Mouse (Mus musculus) common myeloid progenitor, adult 5-6 weeks (primary cell): ENCODE results near the gene Ndufa7. TPM values are rescaled to one million over a fixed set of nuclear protein-coding genes. Genes with fewer than 3 reads are reported as not detected.
"Not testable (repeated sequence)": the region's sequence is repeated elsewhere in the genome, so short reads cannot be mapped to it uniquely, and the experiment has no call there.

Experiments used
- ATAC-seq: replicated peaks from 2 replicates; pipeline ENCODE4 v1.8.0; 2016; ENCODE audit warnings: low read depth, mild to moderate bottlenecking, moderate TSS enrichment, inconsistent platforms; ENCODE audit not compliant: poor library complexity, severe bottlenecking
- total RNA-seq: library from RNA; stranded (forward); fragments of 200-1000, 187-1606 nt; gene quantifications from 2 replicates; pipeline ENCODE4 v1.2.3, GENCODE M21; 2017

Ndufa7 gene
- total RNA-seq, 1 experiment from 2014 or later = 107 TPM

DNA sequence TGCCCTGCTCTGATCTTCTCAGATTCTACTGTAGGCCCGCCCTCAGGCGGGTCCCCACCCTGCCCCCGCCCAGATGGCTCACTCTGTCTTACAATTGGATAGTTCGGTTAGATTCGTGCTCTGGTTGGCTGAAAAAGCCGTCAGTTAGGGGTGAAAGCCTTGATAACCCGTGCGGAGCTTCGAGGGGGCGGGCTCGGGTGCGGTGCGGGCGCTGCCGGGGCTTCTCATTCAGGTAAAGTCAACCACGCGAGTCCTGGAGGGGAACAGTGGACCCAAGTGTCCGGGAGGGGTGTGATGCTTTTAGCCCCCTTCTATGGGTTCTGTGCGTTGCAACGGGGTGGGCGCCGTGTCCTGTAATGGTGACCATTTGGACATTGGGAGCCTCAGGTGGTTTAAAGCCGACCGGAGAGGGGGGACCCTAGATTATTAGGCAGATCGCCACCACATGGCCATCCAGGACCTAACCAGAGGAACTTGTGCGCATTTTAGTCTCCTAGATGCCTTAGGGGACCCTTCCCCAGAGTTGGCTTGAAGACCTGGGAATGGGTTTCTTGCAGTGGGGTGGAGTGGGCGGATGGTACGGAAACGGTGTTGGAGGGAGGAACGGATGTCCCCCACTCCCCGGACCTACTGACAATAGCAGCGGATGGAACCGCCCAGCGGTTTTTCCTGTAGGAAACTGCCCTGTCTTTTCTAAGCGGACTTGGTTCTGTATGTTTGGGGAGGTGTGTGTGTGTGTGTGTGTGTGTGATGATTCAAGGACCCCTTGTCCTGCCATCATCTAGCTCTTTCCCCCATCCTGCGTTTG lies 13.8 kb upstream of the Ndufa7 start, which contains the start of gene Kank3:
Gene Kank3 (plus strand): TSS at position 186 of the 808 bp plus-strand sequence.
- ATAC-seq = peak; percentile 98

DNA sequence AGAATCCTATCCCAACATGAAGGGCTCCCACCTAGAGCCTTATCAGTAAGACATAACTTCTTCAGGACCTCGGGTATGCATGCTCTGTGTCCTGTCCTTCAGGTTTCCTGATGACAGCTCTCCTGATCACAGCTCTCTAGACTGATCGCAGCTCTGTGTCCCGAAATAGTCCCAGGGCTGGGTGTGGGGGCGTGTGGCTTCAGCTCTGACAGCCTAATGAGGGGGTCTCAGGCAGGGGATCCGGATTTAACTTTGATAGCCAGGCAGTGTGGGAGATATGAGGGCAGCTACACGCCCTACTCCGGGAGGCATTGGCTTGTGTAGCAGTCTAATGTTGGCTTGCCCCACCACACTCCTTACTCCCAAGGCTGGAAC lies 13.2 kb upstream of the Ndufa7 start:
- 0 out of 2 replicates have a peak, but pooled peaks have one; percentile 10 for ATAC-seq

DNA sequence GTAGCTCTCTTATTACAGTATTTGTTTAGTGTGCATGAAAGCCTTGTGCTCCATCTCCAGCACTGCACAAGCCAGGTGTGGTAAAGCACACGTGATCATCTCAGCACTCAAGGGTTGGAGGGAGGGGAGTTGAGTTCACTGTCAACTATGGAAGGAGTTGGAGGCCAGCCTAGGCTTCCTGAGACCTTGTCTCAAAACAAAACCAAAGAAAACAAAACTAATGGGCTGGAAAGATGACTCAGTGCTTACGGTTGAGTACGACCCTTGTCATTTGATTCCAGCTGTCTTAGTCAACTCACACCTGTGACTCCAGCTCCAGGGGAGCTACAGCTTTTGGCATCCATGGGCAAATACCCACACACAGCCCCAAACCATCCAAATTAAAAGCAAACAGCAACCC lies 11.9 kb upstream of the Ndufa7 start:
- no peak for ATAC-seq

DNA sequence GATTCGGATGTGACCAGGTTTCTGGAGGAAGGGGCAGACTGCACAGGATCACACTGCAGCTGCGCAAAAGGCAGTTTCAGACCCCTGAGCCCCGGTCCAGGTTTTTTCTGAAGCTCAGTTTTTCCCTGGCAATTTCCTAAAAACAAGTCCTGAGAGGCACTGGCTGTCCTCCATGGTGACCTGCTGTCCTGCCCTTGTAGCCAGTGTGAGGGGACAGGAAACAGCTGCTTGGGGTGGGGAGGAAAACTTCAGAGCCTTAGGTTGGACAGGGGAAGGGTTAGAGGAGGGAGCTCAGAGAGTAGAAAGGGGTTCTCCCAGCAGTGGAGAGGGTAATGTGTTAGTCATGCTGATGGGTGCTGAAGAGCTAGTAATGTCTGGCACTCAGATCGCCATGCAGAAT lies 11.4 kb upstream of the Ndufa7 start:
- ATAC-seq = no peak

DNA sequence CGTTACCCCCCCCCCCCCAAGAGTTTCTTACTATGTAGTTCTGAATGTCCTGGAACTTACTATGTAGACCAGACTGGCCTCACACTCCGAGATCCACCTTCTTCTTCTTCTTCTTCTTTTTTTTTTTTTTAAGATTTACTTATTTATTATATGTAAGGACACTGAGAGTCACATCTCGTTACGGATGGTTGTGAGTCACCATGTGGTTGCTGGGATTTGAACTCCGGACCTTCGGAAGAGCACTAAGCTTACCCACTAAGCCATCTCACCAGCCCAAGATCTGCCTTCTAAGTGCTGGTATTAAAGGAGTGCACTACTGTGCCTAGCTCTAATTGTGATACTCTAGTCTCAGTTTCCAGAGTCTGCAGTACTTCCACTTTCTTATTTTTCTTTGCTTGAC lies 9.0 kb upstream of the Ndufa7 start:
- no peak for ATAC-seq

DNA sequence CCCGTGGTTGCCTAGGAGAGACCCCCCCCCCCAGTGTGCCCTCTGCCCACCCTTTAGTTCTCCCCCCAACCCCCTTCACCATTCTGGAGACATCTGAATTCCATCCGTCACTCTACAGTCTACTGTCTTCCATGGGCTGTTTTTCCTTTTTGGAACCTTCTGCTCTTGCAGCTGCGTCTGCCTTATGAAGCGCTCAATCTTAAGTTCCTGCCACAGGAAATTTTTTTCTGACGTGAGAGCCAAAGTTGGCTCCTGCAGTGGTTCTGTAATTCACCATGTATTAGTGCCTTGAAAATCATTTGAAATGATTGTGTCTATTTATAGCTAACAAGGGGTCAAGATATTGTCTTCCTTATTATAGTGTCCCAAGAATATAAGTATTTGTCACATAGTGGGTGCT lies 7.8 kb upstream of the Ndufa7 start:
- no peak for ATAC-seq

DNA sequence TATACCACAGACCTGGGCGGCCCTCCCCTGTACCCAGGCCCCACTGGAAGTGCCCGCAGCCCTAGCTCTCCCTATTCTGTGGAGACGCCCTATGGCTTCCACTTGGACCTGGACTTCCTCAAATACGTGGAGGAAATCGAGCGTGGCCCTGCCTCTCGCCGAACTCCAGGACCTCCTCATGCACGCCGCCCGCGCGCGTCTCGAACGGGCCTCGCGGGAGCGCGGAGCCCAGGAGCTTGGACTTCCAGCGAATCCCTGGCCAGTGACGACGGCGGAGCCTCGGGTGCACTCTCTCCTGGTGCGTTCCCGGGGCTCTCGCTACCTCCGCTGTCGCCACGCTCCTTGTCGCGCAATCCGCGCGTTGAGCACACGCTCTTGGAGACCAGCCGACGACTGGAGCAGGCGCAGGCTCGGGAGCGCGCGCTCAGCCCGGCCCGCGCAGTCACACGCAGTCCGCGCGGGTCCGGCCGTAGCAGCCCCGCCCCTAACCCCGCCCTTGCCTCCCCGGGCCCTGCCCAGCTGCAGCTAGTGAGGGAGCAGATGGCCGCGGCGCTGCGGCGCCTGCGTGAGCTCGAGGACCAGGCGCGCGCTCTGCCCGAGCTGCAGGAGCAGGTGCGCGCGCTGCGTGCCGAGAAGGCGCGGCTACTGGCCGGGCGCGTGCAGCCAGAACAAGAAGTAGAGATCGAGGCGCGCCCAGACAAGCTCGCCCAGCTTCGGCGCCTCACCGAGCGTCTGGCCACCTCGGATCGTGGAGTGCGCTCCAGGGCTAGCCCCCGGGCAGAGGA lies 7.0 kb upstream of the Ndufa7 start:
- ATAC-seq = peak; percentile 85

DNA sequence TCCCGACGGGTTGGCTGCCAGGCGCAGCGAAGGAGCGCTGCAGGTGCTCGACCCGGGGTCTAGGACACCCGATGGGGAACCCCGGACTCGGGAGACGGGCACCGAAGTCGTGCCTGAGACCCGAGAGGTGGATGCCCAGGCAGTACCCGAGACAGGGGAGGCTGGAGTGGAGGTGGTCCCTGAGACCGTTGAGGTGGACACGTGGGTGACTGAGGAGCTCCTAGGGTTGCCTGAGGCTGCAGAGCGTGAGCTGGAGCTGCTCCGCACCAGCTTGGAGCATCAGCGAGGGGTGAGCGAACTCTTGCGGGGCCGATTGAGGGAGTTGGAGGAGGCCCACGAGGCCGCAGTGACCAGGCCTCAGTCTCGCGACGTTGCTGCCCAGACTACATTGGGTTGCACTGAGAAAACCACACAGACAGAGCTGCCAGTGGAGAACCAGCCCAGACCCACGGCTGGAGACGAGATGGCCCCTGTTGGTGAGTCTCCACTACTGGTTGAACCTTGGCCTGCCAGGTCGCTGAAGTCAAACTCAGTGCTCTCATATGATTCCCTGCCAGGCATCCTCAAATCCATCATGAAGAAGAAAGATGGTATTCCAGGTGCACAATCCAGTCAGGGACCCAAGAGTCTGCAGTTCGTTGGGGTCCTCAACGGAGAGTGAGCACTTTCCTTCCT lies 6.3 kb upstream of the Ndufa7 start:
- peak; percentile 23 for ATAC-seq

DNA sequence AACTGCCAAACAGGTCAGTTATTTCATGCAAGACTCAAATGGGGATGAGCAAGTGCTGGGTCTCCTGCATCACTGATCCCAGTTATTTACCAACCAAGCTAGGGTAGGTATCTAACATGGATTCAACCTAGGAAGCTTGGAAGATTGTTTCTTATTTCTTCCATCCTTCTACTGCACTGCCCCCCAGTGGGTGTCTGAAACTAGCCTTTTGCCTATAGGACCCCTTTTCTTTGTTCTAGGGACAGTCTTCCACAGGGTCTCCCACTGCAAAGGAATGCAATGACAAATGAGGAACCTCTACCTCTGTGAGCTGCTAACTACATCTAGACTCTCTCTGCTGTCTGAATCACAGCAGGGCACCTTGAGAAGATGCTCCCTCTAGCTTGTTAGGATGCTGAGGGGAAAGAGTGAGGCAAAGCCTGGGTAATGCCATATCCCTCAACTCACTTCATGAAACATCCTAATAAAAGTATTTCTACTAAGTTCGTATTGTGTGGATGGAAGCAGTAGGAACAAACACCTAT lies 1.9 kb upstream of the Ndufa7 start:
- no peak for ATAC-seq

DNA sequence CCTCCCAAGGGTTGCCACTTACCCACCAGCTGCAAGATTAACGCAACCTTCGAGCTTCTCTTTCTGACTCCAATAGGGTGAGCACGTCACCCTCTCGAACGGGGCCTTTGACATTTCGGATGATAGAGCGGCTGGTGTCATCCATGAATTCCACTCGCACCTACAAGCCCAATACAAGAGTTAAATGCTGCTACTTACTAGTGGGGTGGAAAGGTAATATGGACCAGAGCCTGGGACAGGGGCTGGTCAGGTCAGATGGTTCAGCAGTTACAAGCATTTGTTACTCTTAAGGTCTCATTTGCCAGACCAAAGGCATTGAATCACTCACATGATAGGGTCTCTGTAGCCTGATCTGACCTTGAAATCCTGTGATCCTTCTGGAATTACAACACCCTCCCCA lies 1.2 kb upstream of the Ndufa7 start:
- ATAC-seq = not testable (repeated sequence)

DNA sequence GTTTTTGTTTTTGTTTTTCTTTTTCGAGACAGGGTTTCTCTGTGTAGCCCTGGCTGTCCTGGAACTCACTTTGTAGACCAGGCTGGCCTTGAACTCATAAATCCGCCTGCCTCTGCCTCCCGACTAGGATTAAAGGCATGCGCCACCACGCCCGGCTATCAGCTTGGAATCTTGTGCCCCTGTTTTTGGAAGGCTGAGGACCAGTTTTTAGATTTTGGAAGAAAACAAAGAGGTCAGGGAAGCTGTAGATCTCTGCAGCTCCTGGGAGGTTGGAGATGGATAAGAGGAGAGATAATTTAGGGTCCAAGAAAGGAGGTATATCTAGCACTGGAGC lies 592 bp downstream of the Ndufa7 start:
- not testable (repeated sequence) for ATAC-seq

DNA sequence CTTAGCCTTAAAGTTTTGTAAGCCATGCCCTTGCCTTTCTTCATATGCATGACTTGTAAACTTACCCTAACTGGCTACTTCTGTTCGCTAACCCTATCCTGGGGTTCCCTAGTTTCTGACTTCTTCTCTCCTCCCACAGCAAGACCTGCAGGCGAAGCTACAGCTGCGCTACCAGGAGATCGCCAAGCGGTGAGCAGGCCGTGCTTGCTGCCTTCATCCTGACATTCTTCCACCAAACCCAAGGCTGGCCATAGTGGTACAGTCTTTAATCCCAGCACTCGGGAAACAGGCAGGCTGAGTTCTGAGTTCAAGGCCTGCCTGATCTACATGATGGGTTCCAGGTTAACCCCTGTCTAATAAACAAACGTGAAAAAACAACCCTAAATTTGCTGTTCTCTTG lies 1.1 kb downstream of the Ndufa7 start:
- no peak for ATAC-seq

DNA sequence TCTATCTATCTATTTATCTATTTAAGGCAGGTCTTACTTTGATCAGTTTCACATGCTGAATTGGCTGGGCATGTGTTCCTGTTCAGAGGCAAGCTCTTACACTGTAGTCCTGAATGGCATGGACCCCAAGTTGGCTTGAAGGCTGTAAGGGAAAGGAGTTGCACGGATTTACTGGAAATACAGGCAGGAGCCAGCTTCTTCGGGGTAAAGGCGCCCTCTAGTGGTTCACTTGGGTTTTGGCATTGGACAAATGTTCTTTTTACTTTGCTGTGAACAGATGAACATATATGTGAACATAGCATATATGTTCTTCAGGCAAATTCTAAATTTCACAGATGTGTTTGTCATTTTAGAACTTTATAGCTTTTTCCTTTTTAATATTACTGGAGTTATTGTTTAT lies 2.5 kb downstream of the Ndufa7 start:
- ATAC-seq = peak; percentile 57

DNA sequence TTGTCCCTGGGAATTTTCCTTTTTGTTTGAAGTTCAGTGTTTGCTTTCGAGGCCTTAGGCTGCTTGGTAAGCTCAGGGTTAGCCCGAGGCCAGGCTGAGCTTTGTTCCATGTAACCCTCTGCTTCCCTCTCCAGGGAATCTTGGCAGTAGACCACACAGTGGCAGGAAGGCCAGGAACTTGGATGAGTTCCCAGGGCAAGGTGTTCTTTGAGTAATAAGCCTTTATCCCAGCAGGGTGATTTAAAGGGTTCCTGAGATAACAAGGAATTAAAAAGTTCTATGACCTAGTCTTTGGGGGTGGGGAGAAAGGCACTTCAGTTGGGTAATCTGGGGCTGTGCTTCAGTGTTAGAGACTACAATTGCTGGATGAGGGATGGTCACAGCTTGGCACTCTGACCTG lies 4.5 kb downstream of the Ndufa7 start:
- no peak for ATAC-seq

DNA sequence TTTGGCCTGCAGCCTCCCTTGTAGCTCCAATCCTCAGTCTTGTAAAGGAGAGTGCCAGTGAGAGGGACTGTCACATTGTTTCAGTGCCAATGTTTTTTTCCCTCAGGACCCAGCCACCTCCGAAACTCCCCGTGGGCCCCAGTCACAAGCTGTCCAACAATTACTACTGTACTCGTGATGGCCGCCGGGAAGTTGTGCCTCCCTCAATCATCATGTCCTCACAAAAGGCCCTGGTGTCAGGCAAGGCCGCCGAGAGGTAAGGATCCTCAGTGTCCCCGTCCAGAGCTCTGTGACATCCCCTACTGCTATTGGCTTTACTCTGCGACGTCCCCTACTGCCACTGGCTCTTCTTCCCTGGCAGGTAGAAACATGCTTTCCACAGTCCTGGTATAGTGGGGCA lies 5.2 kb downstream of the Ndufa7 start:
- no peak for ATAC-seq

DNA sequence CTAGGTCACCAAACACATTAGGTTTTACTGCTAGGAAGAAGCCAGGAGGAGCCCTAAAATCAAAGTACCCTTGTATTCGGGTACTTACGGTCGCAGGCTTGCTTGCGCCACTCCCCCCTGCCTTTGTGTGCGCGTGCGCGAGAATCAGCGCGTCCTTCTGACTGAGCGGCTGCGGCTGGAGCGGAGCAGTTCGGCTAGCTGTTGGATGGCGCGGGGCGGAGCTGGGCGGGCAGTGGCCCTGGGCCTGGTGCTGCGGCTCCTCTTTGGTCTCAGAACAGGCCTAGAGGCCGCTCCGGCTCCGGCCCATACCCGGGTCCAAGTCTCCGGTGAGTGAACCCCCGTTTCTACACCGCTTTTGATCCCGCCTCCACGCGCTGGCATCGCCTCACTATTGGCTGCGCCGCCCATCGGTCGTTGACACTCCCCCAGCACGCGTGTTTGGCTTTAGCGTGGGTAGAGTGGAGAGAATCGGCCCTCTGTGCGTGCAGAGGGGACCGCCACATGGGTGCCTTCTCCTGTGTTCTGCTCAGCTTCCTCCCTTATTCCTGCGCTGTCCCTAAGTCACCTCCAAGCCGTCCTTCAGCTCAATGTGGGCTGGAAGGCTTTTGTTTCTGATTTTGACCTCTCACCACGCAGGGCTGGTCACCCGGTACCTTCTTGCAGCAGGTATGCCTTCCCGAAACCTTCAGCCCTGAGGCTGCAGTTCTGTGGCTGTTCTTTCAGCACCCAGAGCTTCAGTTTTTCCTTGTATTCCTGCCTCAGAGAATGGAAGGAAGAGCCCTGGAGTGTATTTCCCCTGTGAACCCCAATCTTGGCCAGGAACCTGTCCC lies 18.8 kb downstream of the Ndufa7 start, which contains the start of gene Cd320:
Gene Cd320 (plus strand): TSS at position 126 of the 830 bp plus-strand sequence.
- ATAC-seq = peak; percentile 90

DNA sequence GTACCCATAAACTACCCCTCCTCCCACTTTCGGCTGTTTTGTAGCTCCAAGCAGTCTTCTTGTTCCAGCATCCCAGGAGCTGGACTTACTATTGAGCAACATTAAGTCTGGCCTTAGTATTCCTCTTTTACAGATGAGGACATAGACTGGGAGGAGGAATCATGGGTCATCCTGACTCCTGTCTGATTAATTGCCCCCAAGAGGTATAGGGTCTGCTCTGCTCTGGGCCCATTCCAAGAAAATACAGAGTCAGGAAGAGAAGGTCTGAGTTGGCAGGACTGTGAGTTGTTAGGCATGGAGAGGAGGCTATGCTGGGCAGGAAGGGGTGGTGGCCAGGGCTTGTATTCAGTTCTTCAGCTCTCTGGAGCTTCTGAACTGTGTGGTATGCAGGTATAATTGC lies 19.8 kb downstream of the Ndufa7 start:
- no peak for ATAC-seq

DNA sequence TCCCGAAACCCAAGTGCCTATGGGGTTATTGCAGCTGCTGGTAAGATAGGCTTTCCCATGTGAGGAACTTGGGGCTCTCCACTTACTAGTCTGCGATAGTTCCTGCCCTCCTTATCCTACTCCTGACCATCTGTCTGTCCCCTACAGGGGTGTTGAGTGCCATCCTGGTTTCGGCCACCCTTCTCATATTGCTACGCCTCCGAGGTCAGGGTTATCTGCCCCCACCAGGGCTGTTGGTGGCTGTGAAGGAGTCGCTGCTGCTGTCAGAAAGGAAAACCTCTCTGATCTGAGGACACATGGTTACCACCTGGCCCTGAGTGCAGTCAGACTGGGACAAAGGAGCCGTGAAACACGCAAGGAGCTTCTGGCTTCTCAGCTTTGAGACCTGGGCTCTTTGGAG lies 23.8 kb downstream of the Ndufa7 start:
- ATAC-seq = no peak

DNA sequence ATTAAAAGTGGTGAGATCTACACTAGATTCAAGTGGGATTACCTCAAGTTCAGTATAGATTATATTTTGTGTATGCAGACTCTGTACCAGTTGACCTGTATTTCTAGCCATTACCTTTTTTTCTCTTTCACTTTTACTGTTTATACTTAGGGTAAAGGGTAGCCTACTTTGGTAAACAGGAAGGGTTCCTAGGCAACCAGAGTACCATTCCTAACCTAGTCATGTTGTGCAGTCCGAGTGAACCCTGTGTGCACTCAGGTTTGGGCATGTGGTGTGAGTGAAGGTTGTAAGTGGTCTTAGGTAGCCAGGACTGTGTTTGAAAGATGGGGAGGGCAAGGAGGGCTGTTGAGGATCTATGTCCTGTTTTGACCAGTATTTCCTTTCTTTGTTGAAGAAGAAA lies 27.0 kb downstream of the Ndufa7 start:
- no peak for ATAC-seq

DNA sequence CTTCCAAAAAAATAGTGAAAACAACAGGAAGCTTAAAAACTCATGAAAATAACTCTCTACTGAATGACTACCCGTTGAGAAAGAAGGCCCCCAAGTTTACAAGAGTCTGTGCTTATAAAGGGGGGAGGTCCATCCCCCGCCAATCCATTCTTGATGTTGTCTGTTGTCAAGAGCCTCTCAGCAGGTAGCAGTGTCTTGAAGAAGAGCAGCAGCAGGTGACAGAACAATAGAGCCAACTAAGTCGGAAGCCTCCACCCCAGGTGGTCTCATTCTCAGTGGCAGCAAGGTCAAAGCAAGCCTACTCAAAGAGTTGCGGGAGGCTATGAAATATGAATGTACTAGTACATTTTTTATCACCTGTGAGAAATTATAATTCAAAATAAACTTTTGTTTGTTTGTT lies 33.4 kb downstream of the Ndufa7 start:
- no peak for ATAC-seq
